Mouse (Mus musculus) G1E (cell line): ENCODE results near the gene Srl.

Experiments
- CTCF ChIP-seq: IDR thresholded peaks from 2 replicates; pipeline ENCODE4 v1.5.1; 2012; ENCODE audit warnings: low read depth, low read length, inconsistent platforms, mixed read lengths
- GATA1 ChIP-seq: IDR thresholded peaks from 2 replicates; pipeline ENCODE4 v1.6.1; 2012; ENCODE audit warnings: borderline replicate concordance, low read length, inconsistent platforms, mixed read lengths
- POLR2AphosphoS5 ChIP-seq: IDR thresholded peaks from 2 replicates; pipeline ENCODE4 v1.6.1; 2012; ENCODE audit warnings: low read depth, low read length, inconsistent platforms; ENCODE audit not compliant: insufficient replicate concordance
- TAL1 ChIP-seq: conservative IDR thresholded peaks from 2 replicates; pipeline ENCODE4 v1.6.1; 2012; ENCODE audit warnings: low read depth, low read length, inconsistent platforms, mixed read lengths

DNA sequence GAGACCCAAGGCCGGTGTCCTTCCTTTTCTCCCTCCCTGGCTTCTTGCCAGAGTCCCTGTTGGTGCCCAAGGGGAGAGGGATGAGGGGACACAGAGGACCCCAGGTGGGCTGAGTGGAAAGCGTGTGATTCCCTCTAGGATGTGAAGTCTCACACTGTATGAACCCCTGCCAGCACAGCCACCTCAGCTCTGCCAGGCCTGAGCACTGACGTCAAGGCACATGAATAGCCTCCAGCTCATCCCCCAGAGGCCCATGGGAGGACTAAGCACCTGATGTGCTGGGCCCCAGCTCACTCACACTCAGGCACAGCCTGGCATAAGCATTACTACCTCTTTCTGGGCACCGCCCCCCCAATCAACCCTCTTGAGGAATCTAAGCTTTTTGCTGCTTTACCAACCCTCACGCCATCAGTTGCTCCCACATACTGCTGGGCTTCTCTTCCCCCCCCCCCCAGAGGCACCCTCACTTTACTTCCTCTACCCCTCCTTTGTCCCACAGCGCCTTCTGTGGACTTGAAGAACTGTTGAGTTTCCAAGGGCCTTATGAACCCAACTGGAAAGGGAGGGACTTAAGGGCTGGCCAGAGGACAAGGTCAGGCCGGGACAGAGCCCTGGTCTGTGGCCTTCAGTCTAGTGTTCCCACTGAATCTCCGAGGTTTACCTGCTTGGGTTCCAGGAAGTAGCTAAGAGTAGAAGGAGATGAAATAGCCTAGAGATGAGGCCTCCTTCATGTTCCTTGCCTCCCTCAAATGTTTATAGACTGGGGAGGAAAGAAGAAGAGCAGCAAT lies 40.8 kb downstream of the Srl start:
- no peak for TF ChIP-seq CTCF
- TF ChIP-seq POLR2AphosphoS5: no peak
- no peak for TF ChIP-seq GATA1
- TF ChIP-seq TAL1: no peak
